Mouse (Mus musculus): Measurements from ENCODE around the gene Dot1l.

Gene Dot1l

GRCm38 (mm10) chr10:80758651-80759050 lies 3.6 kb downstream of the Dot1l start:
- no peak for DNase-seq (ENCODE audit: low spot score)

- DNase-seq (ENCODE audit: low spot score) = no peak
Observed at GRCm38 (mm10) chr10:80760596-80761524, 5.9 kb downstream of the Dot1l start.

- no peak for DNase-seq (ENCODE audit: low spot score)
Observed at GRCm38 (mm10) chr10:80761821-80762220, 6.8 kb downstream of the Dot1l start.

- DNase-seq (ENCODE audit: low spot score) = no peak
Observed at GRCm38 (mm10) chr10:80763502-80763901, 8.5 kb downstream of the Dot1l start.

- DNase-seq (ENCODE audit: low spot score) = no peak
Observed at GRCm38 (mm10) chr10:80765746-80766145, 10.7 kb downstream of the Dot1l start.

- DNase-seq (ENCODE audit: low spot score) = no peak
Observed at GRCm38 (mm10) chr10:80766161-80766815, 11.3 kb downstream of the Dot1l start.

GRCm38 (mm10) chr10:80768365-80768764 lies 13.4 kb downstream of the Dot1l start:
- no peak for DNase-seq (ENCODE audit: low spot score)

- DNase-seq (ENCODE audit: low spot score) = no peak
Observed at GRCm38 (mm10) chr10:80773816-80774215, 18.8 kb downstream of the Dot1l start.

- peak; percentile 92 for DNase-seq (ENCODE audit: low spot score)
Observed at GRCm38 (mm10) chr10:80774549-80774948, 19.5 kb downstream of the Dot1l start.

- DNase-seq (ENCODE audit: low spot score) = no peak
Observed at GRCm38 (mm10) chr10:80774981-80775380, 20.0 kb downstream of the Dot1l start.

GRCm38 (mm10) chr10:80775731-80776130 lies 20.7 kb downstream of the Dot1l start:
- no peak for DNase-seq (ENCODE audit: low spot score)

GRCm38 (mm10) chr10:80776358-80776869 lies 21.4 kb downstream of the Dot1l start:
- DNase-seq (ENCODE audit: low spot score) = no peak

- no peak for DNase-seq (ENCODE audit: low spot score)
Observed at GRCm38 (mm10) chr10:80777123-80777522, 22.1 kb downstream of the Dot1l start.

- no peak for DNase-seq (ENCODE audit: low spot score)
Observed at GRCm38 (mm10) chr10:80779565-80779964, 24.6 kb downstream of the Dot1l start.

- DNase-seq (ENCODE audit: low spot score) = no peak
Observed at GRCm38 (mm10) chr10:80784302-80784701, 29.3 kb downstream of the Dot1l start.

- no peak for DNase-seq (ENCODE audit: low spot score)
Observed at GRCm38 (mm10) chr10:80784871-80785270, 29.9 kb downstream of the Dot1l start.

GRCm38 (mm10) chr10:80785963-80786362 lies 31.0 kb downstream of the Dot1l start:
- no peak for DNase-seq (ENCODE audit: low spot score)

GRCm38 (mm10) chr10:80787517-80787916 lies 32.5 kb downstream of the Dot1l start:
- no peak for DNase-seq (ENCODE audit: low spot score)

- DNase-seq (ENCODE audit: low spot score) = no peak
Observed at GRCm38 (mm10) chr10:80790761-80791404, 35.9 kb downstream of the Dot1l start.

- DNase-seq (ENCODE audit: low spot score) = no peak
Observed at GRCm38 (mm10) chr10:80791476-80792174, 36.6 kb downstream of the Dot1l start.

GRCm38 (mm10) chr10:80792175-80793032 lies 37.4 kb downstream of the Dot1l start:
- DNase-seq (ENCODE audit: low spot score) = no peak
